Mouse (Mus musculus): Measurements from ENCODE around the gene Kcnj9. TPM values are rescaled to one million over a fixed set of nuclear protein-coding genes. Genes with fewer than 3 reads are reported as not detected.

Gene Kcnj9
- polyA plus RNA-seq, 1 experiment from 2014 or later: 0.04 TPM

DNA sequence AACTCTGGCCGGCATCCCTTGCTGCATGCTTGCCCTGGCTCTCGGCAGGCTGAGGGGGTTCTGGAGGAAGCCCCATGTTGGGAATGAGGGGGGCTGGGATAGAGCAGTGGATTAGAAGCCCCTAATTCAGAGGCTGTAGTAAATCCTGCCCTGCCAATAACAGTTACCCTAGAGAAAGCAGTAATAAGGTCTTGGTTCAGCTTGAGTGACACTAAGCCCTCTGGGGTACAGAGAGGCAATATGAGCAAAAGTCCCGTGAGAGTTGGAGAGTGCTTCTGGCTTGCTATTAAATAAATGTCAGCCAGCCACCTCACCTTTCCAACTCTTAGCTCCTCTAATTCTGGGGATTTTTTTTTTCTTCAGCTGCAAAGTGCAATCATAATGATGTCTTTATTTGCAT lies 26.2 kb upstream of the Kcnj9 start:
- Histone ChIP-seq H3K4me1 (ENCODE audit: insufficient read depth) (no peaks in the 10 kb centered on the region), H3K9ac (no peak overlapping the region), H3K4me3 (ENCODE audit: low read depth, low read length) (no peak overlapping the region), H3K9me3 (ENCODE audit: low read depth, low read length) (no peaks in the 10 kb centered on the region), H3K4me2 (no peak overlapping the region), H3K27me3 (ENCODE audit: insufficient read depth, low read length) (peaks cover 10% of the 10 kb centered on the region; the same call in 1 of the 2 replicates), H3K27ac (ENCODE audit: low read depth) (no peak overlapping the region), H3K36me3 (ENCODE audit: insufficient read depth) (no peaks in the 10 kb centered on the region)
- WGBS: 38% methylated on average over 3 of the region's 3 CpGs
- TF ChIP-seq CTCF (IDR thresholded peaks at IDR 0.05; ENCODE audit: low read depth): no peak
- ATAC-seq (ENCODE audit: insufficient read depth) (no peak), DNase-seq (no peak)

DNA sequence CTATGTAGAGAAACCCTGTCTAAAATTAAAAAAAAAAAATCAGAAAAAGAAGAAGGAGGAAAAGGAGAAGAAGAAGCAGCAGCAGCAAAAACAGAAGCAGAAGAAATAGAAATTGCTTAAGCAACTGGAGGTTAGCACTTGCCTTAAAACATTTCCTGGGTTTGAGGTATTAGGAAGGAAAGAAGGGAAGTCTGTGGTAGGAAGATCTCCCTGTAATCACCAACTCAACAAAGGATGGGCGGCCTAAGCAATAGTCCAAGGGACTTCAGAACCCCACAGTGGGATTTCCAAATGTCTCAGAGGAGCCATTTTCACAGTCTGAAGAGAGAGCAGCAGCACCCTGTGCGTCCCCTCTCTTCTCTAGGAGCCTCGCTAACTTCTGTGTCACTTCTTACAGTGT lies 23.3 kb upstream of the Kcnj9 start:
- peaks cover 10% of the 10 kb centered on the region; the same call in 1 of the 2 replicates for H3K27me3 ChIP-seq (ENCODE audit: insufficient read depth, low read length)
- H3K4me3 ChIP-seq (ENCODE audit: low read depth, low read length): no peak overlapping the region
- no peaks in the 10 kb centered on the region for H3K9me3 ChIP-seq (ENCODE audit: low read depth, low read length)
- no peaks in the 10 kb centered on the region for H3K36me3 ChIP-seq (ENCODE audit: insufficient read depth)
- no peak for DNase-seq
- ATAC-seq (ENCODE audit: insufficient read depth): no peak
- H3K4me2 ChIP-seq: no peak overlapping the region
- H3K9ac ChIP-seq: no peak overlapping the region
- H3K4me1 ChIP-seq (ENCODE audit: insufficient read depth): no peaks in the 10 kb centered on the region
- H3K27ac ChIP-seq (ENCODE audit: low read depth): no peak overlapping the region
- no peak for TF ChIP-seq CTCF (IDR thresholded peaks at IDR 0.05; ENCODE audit: low read depth)
- WGBS: 66% methylated on average over 3 of the region's 3 CpGs

DNA sequence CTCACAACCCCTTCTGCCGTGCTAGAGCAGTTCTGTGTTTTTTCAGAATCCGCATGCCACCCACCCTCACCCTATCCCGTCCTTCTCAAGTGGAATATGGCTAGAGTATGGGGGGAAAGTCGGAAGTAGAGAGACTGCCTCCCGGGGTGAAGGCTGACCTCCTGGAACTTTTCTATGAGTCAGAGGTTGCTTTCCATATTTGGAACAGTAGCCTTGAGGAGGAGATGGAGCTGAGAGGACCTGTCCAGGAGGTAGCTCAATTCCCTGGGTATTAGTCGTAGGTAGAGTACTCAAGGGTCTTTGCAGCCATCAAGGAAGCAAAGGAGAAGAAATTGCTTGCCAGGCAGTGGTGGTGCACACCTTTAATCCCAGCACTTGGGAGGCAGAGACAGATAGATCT lies 22.9 kb upstream of the Kcnj9 start:
- no peak for ATAC-seq (ENCODE audit: insufficient read depth)
- Histone ChIP-seq H3K27me3 (ENCODE audit: insufficient read depth, low read length) (peaks cover 10% of the 10 kb centered on the region; the same call in 1 of the 2 replicates), H3K4me2 (no peak overlapping the region), H3K9ac (no peak overlapping the region), H3K27ac (ENCODE audit: low read depth) (no peak overlapping the region), H3K9me3 (ENCODE audit: low read depth, low read length) (no peaks in the 10 kb centered on the region), H3K4me1 (ENCODE audit: insufficient read depth) (no peaks in the 10 kb centered on the region), H3K4me3 (ENCODE audit: low read depth, low read length) (no peak overlapping the region), H3K36me3 (ENCODE audit: insufficient read depth) (no peaks in the 10 kb centered on the region)
- TF ChIP-seq CTCF (IDR thresholded peaks at IDR 0.05; ENCODE audit: low read depth): no peak
- WGBS: 60% methylated on average over 6 of the region's 6 CpGs
- DNase-seq: no peak

DNA sequence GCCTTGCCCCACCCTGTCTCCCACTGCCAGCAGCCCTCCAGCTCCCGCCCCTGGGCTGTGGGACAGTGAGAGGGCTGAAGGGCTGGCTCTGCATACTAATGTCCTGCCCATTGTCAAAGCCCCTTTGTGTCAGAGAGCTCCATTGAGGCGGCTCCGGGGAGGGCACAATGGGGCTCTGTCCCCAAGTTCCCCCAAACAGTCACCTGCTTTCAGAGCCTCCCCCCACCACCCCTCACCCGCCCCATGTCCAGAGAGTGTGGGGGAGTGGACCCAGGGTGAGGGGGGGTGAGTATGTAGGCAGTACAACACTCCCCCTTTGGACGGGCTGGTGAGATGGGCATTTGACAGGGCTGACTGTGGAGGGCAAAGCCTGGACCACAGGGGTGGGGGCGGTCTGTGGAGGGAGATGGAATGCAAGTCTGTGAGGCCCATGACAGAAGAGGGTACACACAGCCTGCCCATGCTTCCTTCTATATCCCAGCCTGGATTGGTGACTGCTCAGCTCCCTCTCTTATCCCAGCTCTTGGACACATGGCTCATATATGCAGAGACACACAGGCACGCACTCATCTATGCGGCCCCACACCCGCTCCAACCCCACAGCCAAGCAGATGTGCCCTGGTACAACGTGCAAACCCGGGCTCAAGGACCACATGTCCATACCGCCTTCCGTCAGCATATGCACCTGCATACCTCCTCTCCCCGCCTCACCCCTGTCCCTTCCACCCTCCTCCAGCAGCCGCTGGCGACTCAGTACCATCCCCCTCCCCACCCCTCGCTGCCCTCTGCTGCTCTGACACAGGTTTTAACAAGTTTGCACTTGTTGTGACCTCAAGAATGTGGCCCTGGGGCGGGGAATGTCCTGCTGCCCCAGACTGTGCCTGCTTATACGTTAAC lies 21.0 kb upstream of the Kcnj9 start:
- DNase-seq (peak; percentile 50), ATAC-seq (ENCODE audit: insufficient read depth) (peak; percentile 73)
- 16% methylated on average over 19 of the region's 19 CpGs for WGBS

DNA sequence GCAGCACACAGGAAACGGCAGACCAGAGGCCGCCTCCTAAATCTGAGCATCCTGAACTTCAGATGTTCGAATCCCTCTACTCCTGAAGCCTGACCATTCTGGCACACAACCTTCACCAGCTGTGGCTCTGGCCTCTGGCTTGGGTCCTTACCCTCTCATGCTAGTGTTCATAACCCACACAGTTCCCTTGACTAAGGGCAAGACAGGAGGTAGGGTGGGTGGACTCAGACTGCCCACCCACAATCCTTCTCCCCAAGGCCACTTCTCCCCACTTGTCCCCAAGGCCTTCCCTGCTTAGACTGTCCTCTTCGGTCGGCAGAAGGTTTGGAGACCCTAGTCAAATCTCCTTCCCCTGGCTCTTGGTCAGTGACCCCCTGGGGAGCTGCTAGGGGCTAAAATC lies 20.4 kb upstream of the Kcnj9 start:
- Histone ChIP-seq H3K4me2 (no peak overlapping the region), H3K9me3 (ENCODE audit: low read depth, low read length) (no peaks in the 10 kb centered on the region), H3K27ac (ENCODE audit: low read depth) (no peak overlapping the region), H3K27me3 (ENCODE audit: insufficient read depth, low read length) (peaks cover 10% of the 10 kb centered on the region; the same call in 1 of the 2 replicates), H3K9ac (no peak overlapping the region), H3K36me3 (ENCODE audit: insufficient read depth) (no peaks in the 10 kb centered on the region), H3K4me3 (ENCODE audit: low read depth, low read length) (no peak overlapping the region), H3K4me1 (ENCODE audit: insufficient read depth) (no peaks in the 10 kb centered on the region)
- 66% methylated on average over 5 of the region's 5 CpGs for WGBS
- DNase-seq (no peak), ATAC-seq (ENCODE audit: insufficient read depth) (no peak)
- TF ChIP-seq CTCF (IDR thresholded peaks at IDR 0.05; ENCODE audit: low read depth): no peak

More for the DNA sequence above, 21.0 kb upstream of the Kcnj9 start:
- Histone ChIP-seq H3K27ac (ENCODE audit: low read depth) (no peak overlapping the region), H3K4me3 (ENCODE audit: low read depth, low read length) (no peak overlapping the region), H3K4me1 (ENCODE audit: insufficient read depth) (no peaks in the 10 kb centered on the region), H3K9me3 (ENCODE audit: low read depth, low read length) (no peaks in the 10 kb centered on the region), H3K27me3 (ENCODE audit: insufficient read depth, low read length) (peaks cover 10% of the 10 kb centered on the region; the same call in 1 of the 2 replicates), H3K36me3 (ENCODE audit: insufficient read depth) (no peaks in the 10 kb centered on the region), H3K9ac (no peak overlapping the region), H3K4me2 (no peak overlapping the region)
- TF ChIP-seq CTCF (IDR thresholded peaks at IDR 0.05; ENCODE audit: low read depth): no peak

DNA sequence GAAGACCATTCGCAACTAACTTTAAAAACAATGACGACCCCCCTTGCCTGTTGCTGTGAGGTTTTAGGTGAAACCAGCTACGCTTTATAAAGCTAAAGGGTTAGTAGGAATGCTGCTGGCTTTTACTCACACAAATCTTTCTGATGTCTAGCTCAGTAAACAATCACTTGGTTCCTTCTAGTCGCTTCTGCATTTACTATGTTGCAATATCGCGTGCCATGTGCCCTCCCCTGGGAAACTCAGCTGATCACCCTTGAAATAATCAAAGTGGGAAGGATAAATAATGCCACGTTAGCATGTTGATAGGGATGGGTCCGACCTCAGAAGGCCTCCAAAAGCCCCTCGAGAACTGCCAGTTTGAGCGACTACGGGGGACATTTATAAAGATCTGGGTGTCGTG lies 18.3 kb upstream of the Kcnj9 start:
- peaks cover 16% of the 10 kb centered on the region; the same call in 1 of the 2 replicates for H3K27me3 ChIP-seq (ENCODE audit: insufficient read depth, low read length)
- WGBS: 78% methylated on average over 12 of the region's 12 CpGs
- H3K36me3 ChIP-seq (ENCODE audit: insufficient read depth): no peaks in the 10 kb centered on the region
- no peak overlapping the region for H3K4me2 ChIP-seq
- H3K27ac ChIP-seq (ENCODE audit: low read depth): no peak overlapping the region
- ATAC-seq (ENCODE audit: insufficient read depth) (no peak), DNase-seq (no peak)
- H3K4me3 ChIP-seq (ENCODE audit: low read depth, low read length): no peak overlapping the region
- no peak overlapping the region for H3K9ac ChIP-seq
- no peaks in the 10 kb centered on the region for H3K4me1 ChIP-seq (ENCODE audit: insufficient read depth)
- H3K9me3 ChIP-seq (ENCODE audit: low read depth, low read length): no peaks in the 10 kb centered on the region
- no peak for TF ChIP-seq CTCF (IDR thresholded peaks at IDR 0.05; ENCODE audit: low read depth)

DNA sequence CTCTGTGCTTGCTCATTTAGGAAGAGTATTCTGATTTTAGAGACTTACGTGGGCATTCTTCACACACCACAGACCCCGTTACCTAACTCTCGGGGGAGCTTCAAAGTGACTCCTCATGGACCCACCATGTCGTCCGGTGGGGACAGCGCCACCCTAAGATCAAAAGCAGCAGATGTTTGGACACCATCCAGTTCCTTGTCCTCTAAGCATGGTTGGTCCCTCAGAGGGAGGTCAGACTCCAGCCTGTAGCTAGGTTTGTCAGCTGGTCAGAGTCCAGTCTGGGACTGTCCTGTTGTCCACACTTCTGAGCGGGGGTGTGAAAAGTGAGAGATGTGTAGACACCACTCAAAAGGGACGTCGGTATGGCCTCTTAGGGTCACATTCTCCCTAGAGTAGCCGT lies 17.6 kb upstream of the Kcnj9 start:
- H3K9me3 ChIP-seq (ENCODE audit: low read depth, low read length): no peaks in the 10 kb centered on the region
- no peak overlapping the region for H3K27ac ChIP-seq (ENCODE audit: low read depth)
- 75% methylated on average over 10 of the region's 10 CpGs for WGBS
- no peak overlapping the region for H3K9ac ChIP-seq
- peaks cover 22% of the 10 kb centered on the region; the same call in 1 of the 2 replicates for H3K27me3 ChIP-seq (ENCODE audit: insufficient read depth, low read length)
- TF ChIP-seq CTCF (IDR thresholded peaks at IDR 0.05; ENCODE audit: low read depth): no peak
- H3K4me2 ChIP-seq: no peak overlapping the region
- ATAC-seq (ENCODE audit: insufficient read depth): no peak
- DNase-seq: no peak
- no peak overlapping the region for H3K4me3 ChIP-seq (ENCODE audit: low read depth, low read length)
- no peaks in the 10 kb centered on the region for H3K4me1 ChIP-seq (ENCODE audit: insufficient read depth)
- H3K36me3 ChIP-seq (ENCODE audit: insufficient read depth): no peaks in the 10 kb centered on the region
